7 mouse cellular contexts compared by ENCODE assay signal in genomic region chr12:83687934-83688315, GRCm38 (mm10). TPM values are rescaled to one million over a fixed set of nuclear protein-coding genes. Genes with fewer than 3 reads are reported as not detected.
DNase-seq lines count a peak whose midpoint lies in the region; ATAC-seq lines count a peak whose summit lies in the region.

TSS of gene Psen1 (plus strand) at chr12:83688152.

- DNase-seq in adrenal gland, adult 2 months = peak; percentile 97
- peak; percentile 93 for DNase-seq in embryo, embryonic 11.5 days (ENCODE audit: low read depth, low spot score)
- DNase-seq in gastrocnemius, postnatal 4 days (ENCODE audit: low spot score in 2 of 2) = peak; percentile 90 to 94
- peak; percentile 93 to 95 for DNase-seq in left cerebral cortex, postnatal 36 days (ENCODE audit: low spot score in 2 of 2)
- peak; percentile 98 for DNase-seq in midbrain, embryonic 11.5 days (ENCODE audit: low spot score, missing footprints)
- peak; percentile 85 for DNase-seq in skeletal muscle tissue, adult 2 months (ENCODE audit: low read depth, low spot score)

- H3K4me2 ChIP-seq in intestine, embryonic 16.5 days (ENCODE audit: low read depth, low read length) = peak within 1 kb of the TSS; percentile 62
- peak within 1 kb of the TSS; percentile 71 for H3K4me2 ChIP-seq in midbrain, embryonic 11.5 days

- peak within 1 kb of the TSS; percentile 89 for H3K4me3 ChIP-seq in intestine, embryonic 16.5 days (ENCODE audit: low read length)
- peak within 1 kb of the TSS; percentile 79 for H3K4me3 ChIP-seq in midbrain, embryonic 11.5 days (ENCODE audit: low read depth, low read length)

- H3K36me3 ChIP-seq in intestine, embryonic 16.5 days (ENCODE audit: control insufficient read depth, insufficient read depth, low read length) = no peaks in the 10 kb centered on the region
- H3K36me3 ChIP-seq in midbrain, embryonic 11.5 days (ENCODE audit: control insufficient read depth, insufficient read depth, low read length) = peaks cover 4% of the 10 kb centered on the region; the same call in 1 of the 2 replicates

- peak within 1 kb of the TSS; percentile 93 for H3K9ac ChIP-seq in intestine, embryonic 16.5 days (ENCODE audit: low read depth, low read length)
- H3K9ac ChIP-seq in midbrain, embryonic 11.5 days (ENCODE audit: low read length) = peak within 1 kb of the TSS; percentile 95

- H3K9me3 ChIP-seq in intestine, embryonic 16.5 days (ENCODE audit: control insufficient read depth, low read length) = no peaks in the 10 kb centered on the region
- no peaks in the 10 kb centered on the region for H3K9me3 ChIP-seq in midbrain, embryonic 11.5 days (ENCODE audit: control insufficient read depth, low read length)

- under 1% methylated on average over 38 of the region's 38 CpGs for WGBS in intestine, embryonic 16.5 days
- under 1% methylated on average over 38 of the region's 38 CpGs for WGBS in midbrain, embryonic 11.5 days

- H3K27ac ChIP-seq in intestine, embryonic 16.5 days (ENCODE audit: low read length) = peak within 1 kb of the TSS; percentile 98
- peak within 1 kb of the TSS; percentile 82 for H3K27ac ChIP-seq in midbrain, embryonic 11.5 days (ENCODE audit: low read depth, low read length)

- H3K27me3 ChIP-seq in intestine, embryonic 16.5 days (replicated peaks; ENCODE audit: control insufficient read depth, insufficient read depth, low read length) = no peaks in the 10 kb centered on the region
- H3K27me3 ChIP-seq in midbrain, embryonic 11.5 days (ENCODE audit: control insufficient read depth, insufficient read depth, low read length) = no peaks in the 10 kb centered on the region

- H3K4me1 ChIP-seq in intestine, embryonic 16.5 days (ENCODE audit: control insufficient read depth, insufficient read depth, low read length) = peaks cover 33% of the 10 kb centered on the region
- peaks cover 7% of the 10 kb centered on the region for H3K4me1 ChIP-seq in midbrain, embryonic 11.5 days (ENCODE audit: control insufficient read depth, insufficient read depth, low read length)

- ATAC-seq in intestine, embryonic 16.5 days = peak; percentile 96
- peak; percentile 99 for ATAC-seq in midbrain, embryonic 11.5 days (ENCODE audit: low FRiP score)

- intact Hi-C loops in left cerebral cortex, postnatal 36 days (cut with DNase I) = no loop called here

RNA-seq across cellular contexts. Expression of gene Psen1, which starts in this region (rescaled TPM):
- 10 to 100 TPM; 64.4 to 97.6 TPM for total RNA-seq in adrenal gland, adult 2 months (2021)
- 9.7 and 15.6 TPM in 2 replicates for polyA plus RNA-seq in adrenal gland, adult 2 months (2012; rRNA removed)
- total RNA-seq in gastrocnemius, postnatal 4 days (2021) = 10 to 100 TPM; 39.0 to 39.3 TPM
- polyA plus RNA-seq in intestine, embryonic 16.5 days (2015; fragmentation: Nextera tagmentation; extraction: Ambion mirVana) = 98.6 and 107 TPM in 2 replicates
- 10 to 100 TPM; 62.9 to 63.5 TPM for total RNA-seq in left cerebral cortex, postnatal 36 days (2021)
- 75.2 and 76.2 TPM in 2 replicates for polyA plus RNA-seq in midbrain, embryonic 11.5 days (2014; fragmentation: Nextera tagmentation; extraction: Ambion mirVana)

Comparison
In these comparisons a context has a peak if more than half of its experiments do, and no peak if none do; other contexts are left out.
1. Peak in every context shown above with its lines: DNase-seq, ATAC-seq, H3K4me3 ChIP-seq and H3K27ac ChIP-seq.